Mouse (Mus musculus) CH12.LX (cell line): Measurements from ENCODE around the gene Mrgpre. TPM values are rescaled to one million over a fixed set of nuclear protein-coding genes. Genes with fewer than 3 reads are reported as not detected.

Experiments used
- DNase-seq: peaks from one replicate; pipeline ENCODE4 v3.0.0-alpha.2; 2013; ENCODE audit errors: extremely low read depth
- H3K27ac ChIP-seq: 2 replicates; pipeline ENCODE4 v1.5.1; 2012; ENCODE audit warnings: low read depth, mild to moderate bottlenecking, control low read depth, moderate library complexity; ENCODE audit not compliant: insufficient read depth
- H3K27me3 ChIP-seq: replicated peaks from 2 replicates; pipeline ENCODE3; 2012; ENCODE audit warnings: inconsistent platforms
- H3K36me3 ChIP-seq, 2 experiments: replicated peaks in 1 of 2; 2 replicates each; pipeline versions ENCODE3 to v1.6.1; 2012; ENCODE audit warnings: inconsistent platforms in 1 of 2, low read length in 1 of 2, mild to moderate bottlenecking in 1 of 2, mixed read lengths in 1 of 2, moderate library complexity in 1 of 2; ENCODE audit not compliant: control insufficient read depth in 1 of 2, insufficient read depth in 1 of 2
- H3K4me1 ChIP-seq, 2 experiments: 2 replicates each; pipeline ENCODE4 v1.6.1; 2012; ENCODE audit warnings: inconsistent platforms in 1 of 2, moderate library complexity in 1 of 2; ENCODE audit not compliant: insufficient read depth in 2 of 2, control insufficient read depth in 1 of 2
- H3K4me2 ChIP-seq: 2 replicates; pipeline ENCODE4 v1.6.1; 2012; ENCODE audit warnings: low read depth, mild to moderate bottlenecking, control low read depth; ENCODE audit not compliant: poor library complexity, insufficient read depth, severe bottlenecking
- H3K4me3 ChIP-seq, 3 experiments: fragments of 150-350 bp in 1 of 3; sonication (generic) in 1 of 3; replicated peaks in 1 of 3; 2 replicates each; pipeline versions ENCODE3 to v1.5.1; 2011 to 2012; ENCODE audit warnings: low read depth in 2 of 3, low read length in 2 of 3, mild to moderate bottlenecking in 2 of 3, moderate library complexity in 2 of 3, control low read depth in 1 of 3, improper control_type of control experiment in 1 of 3, inconsistent platforms in 1 of 3, mixed read lengths in 1 of 3; ENCODE audit not compliant: poor library complexity in 1 of 3
- H3K79me2 ChIP-seq: replicated peaks from 2 replicates; pipeline ENCODE4 v1.6.1; 2012; ENCODE audit warnings: mild to moderate bottlenecking, moderate library complexity; ENCODE audit not compliant: control insufficient read depth, poor library complexity, insufficient read depth, severe bottlenecking; ENCODE audit errors: extremely low read depth
- H3K9ac ChIP-seq: 2 replicates; pipeline ENCODE4 v1.6.1; 2012; ENCODE audit warnings: low read depth, mild to moderate bottlenecking, control low read depth, moderate library complexity; ENCODE audit not compliant: insufficient read depth
- H3K9me3 ChIP-seq: replicated peaks from 2 replicates; pipeline ENCODE3; 2012; ENCODE audit warnings: low read length, inconsistent platforms, mixed read lengths
- CHD1 ChIP-seq: IDR thresholded peaks from 2 replicates; pipeline ENCODE4 v1.6.1; 2012; ENCODE audit warnings: low read depth, low read length, improper control_type of control experiment, inconsistent platforms
- CTCF ChIP-seq, 2 experiments: IDR thresholded peaks in 1 of 2; conservative IDR thresholded peaks in 1 of 2; 2 replicates each; pipeline ENCODE4 v1.5.1; 2011 to 2012; ENCODE audit warnings: low read depth in 2 of 2, low read length in 2 of 2, improper control_type of control experiment in 1 of 2, inconsistent platforms in 1 of 2, mild to moderate bottlenecking in 1 of 2, moderate library complexity in 1 of 2
- ELF1 ChIP-seq: IDR thresholded peaks from 2 replicates; pipeline ENCODE4 v1.6.1; 2014; ENCODE audit warnings: low read depth, mild to moderate bottlenecking, inconsistent platforms, low read length, improper control_type of control experiment
- EP300 ChIP-seq: IDR thresholded peaks from 2 replicates; pipeline ENCODE4 v1.6.1; 2011; ENCODE audit warnings: low read length, improper control_type of control experiment
- JUN ChIP-seq: IDR thresholded peaks from 2 replicates; pipeline ENCODE4 v1.6.1; 2011; ENCODE audit warnings: low read depth, mild to moderate bottlenecking, low read length, improper control_type of control experiment, moderate library complexity; ENCODE audit not compliant: insufficient read depth
- MYC ChIP-seq: IDR thresholded peaks from 2 replicates; pipeline ENCODE4 v1.6.1; 2011; ENCODE audit warnings: low read depth, mild to moderate bottlenecking, improper control_type of control experiment, low read length
- NELFE ChIP-seq: IDR thresholded peaks from 2 replicates; pipeline ENCODE4 v1.6.1; 2011; ENCODE audit warnings: low read depth, low read length, improper control_type of control experiment
- POLR2A ChIP-seq: IDR thresholded peaks from 2 replicates; pipeline ENCODE4 v1.6.1; 2011; ENCODE audit warnings: low read depth, mild to moderate bottlenecking, improper control_type of control experiment, low read length
- RAD21 ChIP-seq: IDR thresholded peaks from 2 replicates; pipeline ENCODE4 v1.6.1; 2011; ENCODE audit warnings: low read depth, mild to moderate bottlenecking, low read length, improper control_type of control experiment, moderate library complexity
- SIN3A ChIP-seq: IDR thresholded peaks from 2 replicates; pipeline ENCODE4 v1.6.1; 2012; ENCODE audit warnings: low read length, improper control_type of control experiment, inconsistent platforms
- SMC3 ChIP-seq: IDR thresholded peaks from 2 replicates; pipeline ENCODE4 v1.6.1; 2011; ENCODE audit warnings: low read depth, low read length, improper control_type of control experiment
- UBTF ChIP-seq: IDR thresholded peaks from 2 replicates; pipeline ENCODE4 v1.6.1; 2012; ENCODE audit warnings: low read depth, mild to moderate bottlenecking, inconsistent platforms, low read length, improper control_type of control experiment, moderate library complexity
- ZKSCAN1 ChIP-seq: IDR thresholded peaks from 2 replicates; pipeline ENCODE4 v1.6.1; 2012; ENCODE audit warnings: low read depth, inconsistent platforms, low read length, improper control_type of control experiment, borderline replicate concordance
- ZMIZ1 ChIP-seq: IDR thresholded peaks from 2 replicates; pipeline ENCODE4 v1.6.1; 2012; ENCODE audit warnings: low read depth, mild to moderate bottlenecking, inconsistent platforms, low read length, improper control_type of control experiment
- dilution Hi-C: fragments of 300-500 bp; cut with MboI; formaldehyde crosslinking; loops from 2 replicates; pipeline ENCODE4 v1.14.3; 2020; ENCODE audit warnings: low sequenced_read_pairs; ENCODE audit not compliant: extremely low pct_unique_long_range_greater_than_20kb, extremely low pct_ligation_motif_present
- in situ Hi-C: fragments of 300-500 bp; cut with MboI; formaldehyde crosslinking; loops from 3 replicates; pipeline ENCODE4 v1.14.3; 2019; ENCODE audit warnings: low sequenced_read_pairs, low pct_ligation_motif_present, low pct_unique_long_range_greater_than_20kb, mixed read lengths
- polyA plus RNA-seq: library from polyadenylated mRNA; unstranded; fragments of >175 nt; gene quantifications from 2 replicates; pipeline ENCODE4 v1.2.1, GENCODE M21; 2012; ENCODE audit warnings: low read depth; ENCODE audit not compliant: insufficient read length
- total RNA-seq, 2 experiments: library from RNA; depleted of rRNA; stranded (reverse); fragments of 300-350 nt in 1 of 2; fragments of >200 nt in 1 of 2; gene quantifications; 2 replicates each; pipeline ENCODE4 v1.2.3; 2012 to 2014

Gene Mrgpre
- total and polyA plus RNA-seq, 3 experiments: 0.68 to 3.5 (median 1.3) TPM

DNA sequence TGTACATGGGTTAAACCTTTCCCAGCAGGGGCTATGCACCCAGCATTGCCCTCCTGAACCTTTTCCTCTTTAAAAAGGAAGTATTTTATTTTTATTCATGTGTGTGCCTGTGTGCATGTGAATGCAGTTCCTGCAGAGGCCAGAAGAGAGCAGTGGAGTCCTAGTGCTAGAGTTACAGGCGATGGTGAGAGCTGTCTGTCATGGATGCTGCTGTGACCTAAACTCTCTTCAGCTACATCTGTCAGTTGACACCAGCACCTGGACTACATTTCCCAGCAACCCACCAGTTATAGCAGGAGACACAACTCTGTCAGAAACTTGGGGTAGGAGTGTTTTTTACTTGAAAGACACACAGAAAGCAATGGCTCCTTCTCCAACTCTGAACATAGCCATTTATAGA is 24.6 kb upstream of the Mrgpre start:
- in situ Hi-C loops: no loop called here
- peaks cover 35 to 89% of the 10 kb centered on the region in 2 experiments for H3K36me3 ChIP-seq

GRCm38 (mm10) chr7:143805199-143805624 is 20.9 kb upstream of the Mrgpre start:
- TF ChIP-seq ELF1: no peak
- no peak for TF ChIP-seq ZMIZ1
- TF ChIP-seq UBTF: no peak
- H3K9me3 ChIP-seq: no peaks in the 10 kb centered on the region
- H3K4me1 ChIP-seq: no peaks in the 10 kb centered on the region
- H3K9ac ChIP-seq: no peak overlapping the region
- no peak overlapping the region for H3K27ac ChIP-seq
- in situ Hi-C loops: no loop called here
- no peak for DNase-seq
- no peak overlapping the region for H3K4me2 ChIP-seq
- peaks cover 30 to 92% of the 10 kb centered on the region in 2 experiments for H3K36me3 ChIP-seq
- no peaks in the 10 kb centered on the region for H3K79me2 ChIP-seq
- dilution Hi-C loops: no loop called here
- no peaks in the 10 kb centered on the region for H3K27me3 ChIP-seq
- H3K4me3 ChIP-seq: no peak overlapping the region

More for the DNA sequence above, 24.6 kb upstream of the Mrgpre start:
- no peak overlapping the region for H3K4me3 ChIP-seq
- no peaks in the 10 kb centered on the region for H3K27me3 ChIP-seq
- H3K9ac ChIP-seq: no peak overlapping the region
- H3K79me2 ChIP-seq: no peaks in the 10 kb centered on the region
- no peaks in the 10 kb centered on the region for H3K4me1 ChIP-seq
- peak; percentile 74 for TF ChIP-seq RAD21
- no peak for TF ChIP-seq POLR2A
- TF ChIP-seq SIN3A: no peak
- TF ChIP-seq NELFE: no peak
- TF ChIP-seq MYC: no peak
- TF ChIP-seq EP300: no peak
- peak; percentile 52 to 76 for TF ChIP-seq CTCF (conservative IDR thresholded peaks at IDR 0.05 in 1 of 2, IDR thresholded peaks at IDR 0.05 in 1 of 2; ENCODE audit: low read depth in 2 of 2, low read length in 2 of 2)
- peak; percentile 36 for TF ChIP-seq SMC3
- TF ChIP-seq JUN: no peak
- TF ChIP-seq ZKSCAN1: no peak
- TF ChIP-seq CHD1: no peak
- peak; percentile 47 for DNase-seq
- dilution Hi-C loops: no loop called here
- no peak overlapping the region for H3K27ac ChIP-seq
- no peaks in the 10 kb centered on the region for H3K9me3 ChIP-seq
- H3K4me2 ChIP-seq: no peak overlapping the region
